Mouse (Mus musculus): Measurements from ENCODE around the gene Grid2.

DNA sequence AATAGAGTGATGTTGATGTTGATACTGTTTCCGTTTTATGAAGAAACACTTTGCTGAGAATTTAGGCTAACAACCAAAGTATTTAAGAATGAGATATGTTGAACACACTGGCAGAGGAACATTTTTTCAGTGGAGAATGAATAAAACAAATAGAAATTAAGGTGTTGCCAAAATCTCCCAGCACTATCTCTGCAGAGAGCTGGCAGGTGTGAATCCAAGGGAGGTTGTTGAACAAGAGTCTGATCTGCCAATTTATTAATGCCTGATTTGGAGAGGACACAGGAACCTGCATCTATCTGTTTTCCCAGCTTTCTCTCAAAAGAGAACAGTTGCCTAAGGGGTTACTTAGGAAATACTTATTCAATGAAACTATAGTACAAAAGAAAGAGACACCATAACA lies 822.2 kb downstream of the Grid2 start:
- TF ChIP-seq GATA1 (IDR thresholded peaks at IDR 0.05; ENCODE audit: borderline replicate concordance, low read length) (no peak), FLI1 (IDR thresholded peaks at IDR 0.05; ENCODE audit: low read length) (no peak)

All from megakaryocyte, embryonic 14.5 days (primary cell).